Mouse (Mus musculus) E14TG2a.4 (cell line): Measurements from ENCODE around the gene Phf7.

ENCODE experiments used
- H3K27me3 ChIP-seq: 2 replicates; pipeline ENCODE4 v1.6.1; 2014; ENCODE audit warnings: low read length, control low read depth; ENCODE audit not compliant: insufficient read depth
- H3K36me3 ChIP-seq: 2 replicates; pipeline ENCODE4 v1.6.1; 2014; ENCODE audit warnings: low read length, control low read depth; ENCODE audit not compliant: insufficient read depth
- H3K4me1 ChIP-seq: replicated peaks from 2 replicates; pipeline ENCODE4 v1.6.1; 2014; ENCODE audit warnings: low read depth, low read length, control low read depth
- H3K4me3 ChIP-seq: replicated peaks from 2 replicates; pipeline ENCODE4 v1.5.1; 2014; ENCODE audit warnings: mild to moderate bottlenecking, low read length
- H3K9me3 ChIP-seq: 2 replicates; pipeline ENCODE4 v1.6.1; 2014; ENCODE audit warnings: low read length, control low read depth
- CTCF ChIP-seq: conservative IDR thresholded peaks from 2 replicates; pipeline ENCODE4 v1.5.1; 2014; ENCODE audit warnings: low read length
- NANOG ChIP-seq: IDR thresholded peaks from 2 replicates; pipeline ENCODE4 v1.6.1; 2014; ENCODE audit warnings: borderline replicate concordance, low read length, mixed read lengths
- POU5F1 ChIP-seq: IDR thresholded peaks from 2 replicates; pipeline ENCODE4 v1.6.1; 2014; ENCODE audit warnings: low read length, borderline replicate concordance

Phf7 gene

DNA sequence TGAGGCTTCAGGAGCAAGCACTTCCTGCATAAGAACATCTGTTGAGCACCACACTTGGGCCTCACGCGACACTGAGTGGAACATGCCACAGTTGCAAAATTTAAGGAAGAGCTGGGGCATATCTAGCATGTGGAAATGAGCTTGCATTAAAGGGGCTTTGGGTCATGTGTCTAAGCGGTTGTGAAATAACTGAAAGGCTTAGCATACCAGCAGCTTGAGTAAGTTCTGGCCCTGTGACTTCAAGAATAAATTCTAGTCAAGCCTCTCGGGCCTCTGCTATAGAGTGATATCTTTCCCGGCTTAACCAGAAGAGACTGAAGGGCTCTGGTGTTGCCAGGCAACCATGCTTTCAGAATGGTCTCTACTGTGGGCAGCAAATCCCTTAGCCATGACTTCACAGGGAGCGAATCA is 62.3 kb downstream of the Phf7 start:
- H3K9me3 ChIP-seq = no peaks in the 10 kb centered on the region
- no peak overlapping the region for H3K4me3 ChIP-seq
- no peaks in the 10 kb centered on the region for H3K27me3 ChIP-seq
- peaks cover 100% of the 10 kb centered on the region for H3K36me3 ChIP-seq
- peaks cover 14% of the 10 kb centered on the region for H3K4me1 ChIP-seq
- no peak for TF ChIP-seq POU5F1
- TF ChIP-seq NANOG = no peak
- TF ChIP-seq CTCF = no peak
